16 mouse cellular contexts compared by ENCODE assay signal in the genomic region with DNA sequence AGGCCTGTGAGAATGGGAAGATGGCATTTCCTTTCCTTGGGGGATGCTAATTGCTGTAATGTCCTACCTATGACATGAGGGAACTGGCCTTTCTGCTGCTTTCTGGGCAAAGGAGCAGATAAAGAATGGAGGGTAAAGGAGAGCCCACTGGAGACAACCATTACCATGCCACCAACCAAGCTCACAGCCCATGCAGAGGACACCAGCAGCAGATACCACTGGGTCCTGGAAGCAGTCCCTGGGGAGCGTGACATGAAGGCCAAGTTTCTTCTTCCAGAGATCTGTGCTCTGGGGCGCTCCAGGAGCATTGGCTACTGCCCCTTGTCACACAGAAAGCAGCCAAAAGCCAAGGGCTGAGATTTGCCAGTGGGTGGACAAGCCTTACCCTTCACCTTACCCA.
"Had no signal": no experiment of that assay in that cellular context is flagged by ENCODE, and none has a peak within 500 bp of the region (broad histone marks: within the 10 kb centered on the region; RNA-seq: fewer than 3 reads in every experiment).

No protein-coding gene starts in this region.

- H3K4me1 ChIP-seq: stomach, embryonic 15.5 days had no signal

- H3K27me3 ChIP-seq: neural tube, embryonic 15.5 days; stomach, embryonic 15.5 days had no signal

- H3K9me3 ChIP-seq: neural tube, embryonic 13.5 days; neural tube, embryonic 15.5 days; stomach, embryonic 15.5 days had no signal

- H3K36me3 ChIP-seq: neural tube, embryonic 13.5 days; neural tube, embryonic 15.5 days; stomach, embryonic 15.5 days had no signal

- H3K4me3 ChIP-seq: neural tube, embryonic 13.5 days; neural tube, embryonic 15.5 days; stomach, embryonic 15.5 days had no signal

- H3K27ac ChIP-seq: neural tube, embryonic 13.5 days; neural tube, embryonic 15.5 days; stomach, embryonic 15.5 days; stomach, postnatal 0 days had no signal

- DNase-seq: retina, postnatal 1 day; right cerebral cortex, adult 18-20 months; right cerebral cortex, postnatal 14 days; right cerebral cortex, postnatal 25 days; right cerebral cortex, postnatal 4 days; spleen, adult 18-20 months; thymus, adult 18-20 months; thymus, adult 2 months; thymus, postnatal 14 days; thymus, postnatal 25 days; thymus, postnatal 36 days; thymus, postnatal 4 days had no signal
